Mouse (Mus musculus) stomach, postnatal 0 days (tissue): Measurements from ENCODE around the gene Clptm1. TPM values are rescaled to one million over a fixed set of nuclear protein-coding genes. Genes with fewer than 3 reads are reported as not detected.
A peak's percentile ranks its signal among the peaks of the same experiment; 100 is the strongest.

Source experiments
- ATAC-seq: fragments of 200-750 bp; cut with Nextera tagmentation; 2 replicates; pipeline ENCODE4 v1.8.0; 2017; ENCODE audit not compliant: low FRiP score, low TSS enrichment
- DNase-seq: peaks from one replicate; pipeline ENCODE4 v3.0.0-alpha.2; 2016; ENCODE audit warnings: low spot score
- H3K27ac ChIP-seq: fragments of 300-500 bp; sonication (generic); replicated peaks from 2 replicates; pipeline ENCODE4 v1.5.1; 2014; ENCODE audit warnings: mild to moderate bottlenecking, control low read depth
- H3K27me3 ChIP-seq: fragments of 300-500 bp; sonication (generic); 2 replicates; pipeline ENCODE4 v1.6.1; 2014; ENCODE audit warnings: low read length; ENCODE audit not compliant: control insufficient read depth, insufficient read depth
- H3K36me3 ChIP-seq: fragments of 300-500 bp; sonication (generic); 2 replicates; pipeline ENCODE4 v1.6.1; 2014; ENCODE audit warnings: low read length, mixed read lengths; ENCODE audit not compliant: control insufficient read depth, insufficient read depth
- H3K4me1 ChIP-seq: fragments of 300-500 bp; sonication (generic); replicated peaks from 2 replicates; pipeline ENCODE4 v1.6.1; 2014; ENCODE audit warnings: antibody characterized with exemption; ENCODE audit not compliant: control insufficient read depth, insufficient read depth
- H3K4me2 ChIP-seq: fragments of 300-500 bp; sonication (generic); replicated peaks from 2 replicates; pipeline ENCODE4 v1.6.1; 2014; ENCODE audit warnings: low read depth, mild to moderate bottlenecking, control low read depth, moderate library complexity
- H3K4me3 ChIP-seq: fragments of 300-500 bp; sonication (generic); 2 replicates; pipeline ENCODE4 v1.5.1; 2014; ENCODE audit warnings: low read depth, low read length, control low read depth
- H3K9ac ChIP-seq: fragments of 300-500 bp; sonication (generic); 2 replicates; pipeline ENCODE4 v1.6.1; 2014; ENCODE audit warnings: mild to moderate bottlenecking, low read length, control low read depth, mixed read lengths
- H3K9me3 ChIP-seq: fragments of 300-500 bp; sonication (generic); 2 replicates; pipeline ENCODE4 v1.6.1; 2016; ENCODE audit warnings: low read length; ENCODE audit not compliant: control insufficient read depth
- CTCF ChIP-seq: IDR thresholded peaks from 2 replicates; pipeline ENCODE4 v1.5.1; 2016; ENCODE audit warnings: antibody characterized with exemption, low read depth, mild to moderate bottlenecking, moderate library complexity
- EP300 ChIP-seq: optimal IDR thresholded peaks from 2 replicates; pipeline ENCODE3; 2016; ENCODE audit warnings: antibody characterized with exemption
- WGBS: fragments of 180-500 bp; shearing (Covaris S2); extraction: QIAGEN DNeasy Blood & Tissue Kit; methylation state at CpG from one replicate; pipeline ENCODE4 v1.1.7; 2014; 5-methylcytosine and 5-hydroxymethylcytosine counted together
- polyA plus RNA-seq: library from polyadenylated mRNA; unstranded; fragments of >200 nt; fragmentation: Nextera tagmentation; extraction: Ambion mirVana; gene quantifications from 2 replicates; pipeline ENCODE4 v1.2.1, GENCODE M21; 2015

Clptm1 gene
- polyA plus RNA-seq, 1 experiment from 2014 or later: 55.0 TPM

GRCm38 (mm10) chr7:19675824-19676223 lies 11.0 kb upstream of the Clptm1 start:
- TF ChIP-seq CTCF: no peak
- TF ChIP-seq EP300: no peak
- Histone ChIP-seq H3K4me1 (no peaks in the 10 kb centered on the region), H3K9ac (no peak overlapping the region), H3K27me3 (no peaks in the 10 kb centered on the region), H3K9me3 (no peaks in the 10 kb centered on the region; the same call in 1 of the 2 replicates), H3K4me2 (no peak overlapping the region), H3K27ac (no peak overlapping the region), H3K4me3 (no peak overlapping the region), H3K36me3 (no peaks in the 10 kb centered on the region)
- ATAC-seq (no peak), DNase-seq (no peak)
- 73% methylated on average over 10 of the region's 10 CpGs for WGBS

DNA sequence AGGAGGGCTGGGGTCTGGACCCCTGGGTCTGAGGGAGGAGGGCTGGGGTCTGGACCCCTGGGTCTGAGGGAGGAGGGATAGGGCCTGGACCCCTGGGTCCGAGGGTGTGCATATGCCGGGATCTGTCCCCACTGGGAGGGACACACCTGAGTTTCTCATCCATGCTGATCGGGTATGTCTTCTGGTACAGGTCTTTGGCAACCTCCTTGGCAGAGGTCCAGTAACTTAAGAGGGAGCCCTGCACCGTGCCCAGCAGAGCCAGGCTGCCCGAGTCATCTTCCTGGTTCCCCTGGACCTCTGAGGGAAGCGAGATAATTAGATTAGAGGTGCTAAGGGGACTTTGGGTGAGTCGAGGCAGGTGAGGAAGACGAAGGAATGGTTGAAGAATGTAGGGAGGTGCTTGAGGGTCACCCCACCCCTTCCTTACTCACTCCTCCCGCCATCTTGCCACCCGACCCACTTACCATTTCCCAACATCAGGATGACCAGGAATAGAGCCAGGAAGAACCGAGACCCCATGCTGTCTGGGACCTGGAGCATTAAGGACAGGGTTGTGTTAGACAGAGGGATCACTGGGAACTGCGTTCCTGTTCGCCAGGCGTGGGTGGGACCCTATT lies 8.4 kb upstream of the Clptm1 start:
- Histone ChIP-seq H3K4me1 (no peaks in the 10 kb centered on the region), H3K4me3 (no peak overlapping the region), H3K9ac (no peak overlapping the region), H3K4me2 (no peak overlapping the region), H3K27ac (no peak overlapping the region), H3K27me3 (no peaks in the 10 kb centered on the region), H3K9me3 (no peaks in the 10 kb centered on the region; the same call in 1 of the 2 replicates), H3K36me3 (no peaks in the 10 kb centered on the region)
- DNase-seq (no peak), ATAC-seq (no peak)
- TF ChIP-seq EP300 (no peak), CTCF (no peak)
- 47% methylated on average over 14 of the region's 14 CpGs for WGBS

DNA sequence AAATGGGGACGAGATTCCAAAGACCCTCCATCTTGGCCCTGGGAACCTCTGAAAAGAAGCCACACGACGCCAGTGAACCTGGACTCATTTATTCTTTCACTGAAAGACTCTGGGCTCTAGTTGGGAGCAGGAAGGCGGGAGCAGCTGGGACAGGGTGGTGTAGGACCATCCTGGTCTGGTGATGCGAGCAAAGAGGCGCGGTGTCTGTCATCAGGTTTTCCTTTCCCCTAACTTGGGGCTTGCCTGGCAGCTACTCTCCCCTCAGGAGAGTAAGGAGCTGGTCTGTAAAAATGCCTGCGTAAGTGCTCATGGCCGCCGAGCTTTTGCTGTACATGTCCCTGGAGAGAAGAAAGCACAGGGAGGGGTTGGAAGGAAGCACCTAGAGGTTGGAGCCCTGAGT lies 6.7 kb upstream of the Clptm1 start:
- Histone ChIP-seq H3K4me1 (no peaks in the 10 kb centered on the region), H3K4me3 (no peak overlapping the region), H3K27me3 (no peaks in the 10 kb centered on the region), H3K4me2 (no peak overlapping the region), H3K9ac (no peak overlapping the region), H3K9me3 (no peaks in the 10 kb centered on the region), H3K27ac (no peak overlapping the region), H3K36me3 (no peaks in the 10 kb centered on the region)
- DNase-seq (no peak), ATAC-seq (no peak)
- no peak for TF ChIP-seq EP300
- WGBS: 68% methylated on average over 10 of the region's 10 CpGs

- Histone ChIP-seq H3K9ac (peak overlapping the region; percentile 47; the same call in 1 of the 2 replicates), H3K36me3 (no peaks in the 10 kb centered on the region), H3K9me3 (no peaks in the 10 kb centered on the region), H3K27ac (peak overlapping the region; percentile 83), H3K4me2 (peak overlapping the region; percentile 41), H3K27me3 (no peaks in the 10 kb centered on the region), H3K4me1 (0 out of 2 replicates have a peak, but pooled peaks cover under 1% of the 10 kb centered on the region), H3K4me3 (no peak overlapping the region)
- ATAC-seq (peak; percentile 81), DNase-seq (peak; percentile 91)
- WGBS: 6% methylated on average over 10 of the region's 10 CpGs
- no peak for TF ChIP-seq EP300
- TF ChIP-seq CTCF: peak; percentile 99
Measured at GRCm38 (mm10) chr7:19668947-19669721, 4.3 kb upstream of the Clptm1 start.

- Histone ChIP-seq H3K4me2 (no peak overlapping the region), H3K27me3 (no peaks in the 10 kb centered on the region), H3K4me1 (peaks cover 6% of the 10 kb centered on the region; the same call in 1 of the 2 replicates), H3K9me3 (no peaks in the 10 kb centered on the region), H3K27ac (no peak overlapping the region), H3K9ac (no peak overlapping the region), H3K36me3 (no peaks in the 10 kb centered on the region), H3K4me3 (no peak overlapping the region)
- DNase-seq (no peak), ATAC-seq (no peak)
- TF ChIP-seq EP300 (no peak), CTCF (no peak)
- WGBS: 87% methylated on average over 2 of the region's 2 CpGs
Measured at GRCm38 (mm10) chr7:19667434-19667833, 2.6 kb upstream of the Clptm1 start.

- DNase-seq (no peak), ATAC-seq (no peak)
- 66% methylated on average over 3 of the region's 3 CpGs for WGBS
- H3K4me2 ChIP-seq: no peak overlapping the region
- no peak overlapping the region for H3K27ac ChIP-seq
- no peak overlapping the region for H3K9ac ChIP-seq
- no peaks in the 10 kb centered on the region for H3K36me3 ChIP-seq
- no peak overlapping the region for H3K4me3 ChIP-seq
- peaks cover 6% of the 10 kb centered on the region; the same call in 1 of the 2 replicates for H3K4me1 ChIP-seq
- H3K9me3 ChIP-seq: no peaks in the 10 kb centered on the region
- peak; percentile 53 for TF ChIP-seq CTCF
- TF ChIP-seq EP300: no peak
- no peaks in the 10 kb centered on the region for H3K27me3 ChIP-seq
Measured at GRCm38 (mm10) chr7:19666750-19667149, 1.9 kb upstream of the Clptm1 start.
